ENCODE assay signal across 15 mouse cellular contexts in the genomic region with DNA sequence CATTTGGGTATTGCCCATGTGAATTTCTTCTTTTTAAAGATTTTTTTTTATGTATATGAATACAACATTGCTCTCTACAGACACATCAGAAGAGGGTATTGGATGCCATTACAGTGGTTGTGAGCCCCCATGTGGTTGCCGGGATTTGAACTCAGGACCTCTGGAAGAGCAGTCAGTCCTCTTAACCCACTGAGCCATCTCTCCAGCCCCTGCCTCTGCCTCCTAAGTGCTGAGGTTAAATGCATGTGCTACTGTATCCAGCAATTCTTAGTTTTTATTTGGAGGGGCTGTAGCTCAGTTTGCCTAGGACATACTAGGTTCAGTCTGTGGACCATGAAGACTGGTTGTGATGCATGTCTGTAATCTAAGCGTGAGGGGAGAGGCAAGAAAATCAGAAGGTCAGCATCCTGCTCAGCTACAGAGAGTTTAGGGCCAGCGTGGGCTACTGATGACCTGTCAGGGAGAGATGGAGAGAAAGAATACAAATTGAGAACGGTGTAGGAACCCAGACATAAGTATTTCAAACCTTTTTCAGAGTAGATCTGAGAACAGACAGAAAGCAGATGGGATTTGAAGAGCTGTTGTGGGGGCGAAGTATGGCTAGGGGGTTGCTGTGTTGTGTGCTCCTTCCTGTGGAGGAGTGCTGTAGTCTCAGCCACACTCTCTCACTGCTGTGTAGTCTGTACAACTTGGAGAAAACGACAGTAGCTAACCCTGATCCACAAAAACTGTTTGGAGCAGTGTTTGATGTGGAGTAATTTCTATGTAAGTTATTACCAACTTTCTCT.
"Had no signal": no experiment of that assay in that cellular context is flagged by ENCODE, and none has a peak within 500 bp of the region (broad histone marks: within the 10 kb centered on the region; RNA-seq: fewer than 3 reads in every experiment).

No protein-coding gene starts in this region.

- H3K9ac ChIP-seq: limb, embryonic 13.5 days; liver, embryonic 15.5 days; lung, embryonic 14.5 days; neural tube, embryonic 15.5 days had no signal

- H3K27me3 ChIP-seq: limb, embryonic 13.5 days; liver, embryonic 15.5 days; neural tube, embryonic 15.5 days had no signal

- H3K4me2 ChIP-seq: limb, embryonic 13.5 days; liver, embryonic 11.5 days; liver, embryonic 15.5 days; lung, embryonic 14.5 days; neural tube, embryonic 15.5 days had no signal

- DNase-seq: kidney, postnatal 10 days; kidney, postnatal 4 days; lung, embryonic 14.5 days; lung, postnatal 10 days; lung, postnatal 4 days; midbrain, embryonic 14.5 days; right cerebral cortex, postnatal 4 days; spleen, adult 18-20 months; thymus, postnatal 4 days had no signal

- H3K4me1 ChIP-seq: liver, embryonic 15.5 days had no signal

- H3K9me3 ChIP-seq: limb, embryonic 13.5 days; liver, embryonic 15.5 days; midbrain, embryonic 10.5 days; neural tube, embryonic 15.5 days had no signal

- H3K4me3 ChIP-seq: limb, embryonic 13.5 days; liver, embryonic 15.5 days; midbrain, embryonic 10.5 days; myocyte; neural tube, embryonic 15.5 days had no signal

- H3K27ac ChIP-seq: limb, embryonic 13.5 days; liver, embryonic 15.5 days; midbrain, embryonic 10.5 days; neural tube, embryonic 15.5 days had no signal
